Mouse (Mus musculus) kidney, adult 2 months (tissue): ENCODE data around the gene Pik3r6.

ENCODE experiments used
- CTCF ChIP-seq: fragments of 200-500 bp; conservative IDR thresholded peaks from 2 replicates; pipeline ENCODE4 v1.5.1; 2011; ENCODE audit warnings: low read depth, mild to moderate bottlenecking, control low read depth, low read length, moderate library complexity, mixed read lengths; ENCODE audit not compliant: insufficient read depth, insufficient read length
- POLR2A ChIP-seq: fragments of 200-500 bp; IDR thresholded peaks from one replicate; pipeline ENCODE4 v1.6.1; 2011; ENCODE audit warnings: low read depth, low read length, control low read depth

DNA sequence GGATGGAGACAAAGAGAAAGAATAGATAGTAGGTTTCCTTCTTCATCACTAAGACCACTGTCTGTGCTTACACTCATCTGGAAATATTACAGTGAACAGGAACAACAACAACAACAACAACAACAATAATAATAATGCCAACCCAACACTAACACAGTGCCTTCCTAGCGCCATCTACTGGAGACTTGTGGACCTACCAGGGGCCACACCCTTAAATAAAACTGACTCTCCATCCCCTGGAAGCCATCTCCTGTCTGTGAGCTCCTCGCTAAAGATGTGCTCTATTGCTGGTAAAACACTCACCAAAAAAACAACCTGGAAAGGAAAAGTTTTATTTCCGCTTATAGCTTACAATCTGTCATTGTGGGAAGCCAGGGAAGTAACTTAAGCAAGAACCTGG is 46.8 kb downstream of the Pik3r6 start:
- peak; percentile 48 for TF ChIP-seq CTCF
- TF ChIP-seq POLR2A: no peak
